Mouse (Mus musculus) right cerebral cortex, postnatal 36 days (tissue): ENCODE measurements around the gene Ncapd2.

ENCODE experiments used
- DNase-seq, 2 experiments: peaks; one replicate each; pipeline ENCODE4 v3.0.0; 2022; ENCODE audit warnings: low spot score in 2 of 2, mixed read lengths in 1 of 2

The Ncapd2 gene

GRCm38 (mm10) chr6:125148251-125148925 lies 43.1 kb downstream of the Ncapd2 start:
- DNase-seq: peak in 1 of 2 experiments; percentile 66

DNA sequence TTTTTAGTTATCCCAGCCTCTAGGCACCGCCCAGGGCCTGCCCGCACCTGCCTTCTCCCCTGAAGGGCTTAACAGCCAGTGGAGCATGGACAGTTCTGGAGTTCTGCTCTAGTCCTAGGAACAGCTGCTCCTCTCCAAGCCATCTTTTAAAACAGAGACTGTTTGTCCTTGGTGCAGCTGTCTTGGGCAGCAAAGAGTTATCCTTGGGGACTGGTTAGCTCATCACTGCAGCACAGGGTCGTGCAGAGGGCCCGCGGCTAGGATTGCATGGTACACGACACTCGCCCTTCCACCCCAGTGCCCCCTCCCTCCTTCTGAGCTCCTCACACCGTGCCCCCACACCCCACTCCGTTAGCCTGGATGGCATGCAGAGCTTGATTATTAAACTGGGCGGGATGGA lies 44.2 kb downstream of the Ncapd2 start:
- DNase-seq: no peak

- no peak for DNase-seq
Measured at GRCm38 (mm10) chr6:125146797-125147196, 44.7 kb downstream of the Ncapd2 start.

- DNase-seq: no peak
Measured at GRCm38 (mm10) chr6:125146148-125146547, 45.4 kb downstream of the Ncapd2 start.

GRCm38 (mm10) chr6:125145479-125145951 lies 46.0 kb downstream of the Ncapd2 start:
- DNase-seq: no peak

DNA sequence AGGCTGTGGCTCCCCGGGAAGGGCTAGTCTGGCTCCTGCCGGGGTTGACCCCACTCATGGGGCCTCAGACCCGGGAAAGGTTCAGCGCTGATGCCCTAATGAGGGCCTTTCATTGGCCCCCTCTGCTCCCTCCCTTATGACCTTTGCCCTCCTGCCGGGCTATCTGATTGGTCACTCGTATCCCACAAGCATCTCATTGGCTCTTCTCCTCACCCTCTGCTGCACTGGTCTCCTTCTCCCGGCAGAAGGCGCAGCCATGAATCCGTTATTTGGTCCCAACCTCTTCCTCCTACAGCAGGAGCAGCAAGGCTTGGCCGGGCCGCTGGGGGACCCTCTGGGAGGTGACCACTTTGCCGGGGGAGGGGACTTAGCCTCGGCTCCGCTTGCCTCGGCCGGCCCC lies 46.5 kb downstream of the Ncapd2 start, which contains the start of gene Iffo1:
Iffo1 (plus strand) TSS at position 241 of the 400 bp plus-strand sequence.
- DNase-seq: peak; percentile 90 to 93

DNA sequence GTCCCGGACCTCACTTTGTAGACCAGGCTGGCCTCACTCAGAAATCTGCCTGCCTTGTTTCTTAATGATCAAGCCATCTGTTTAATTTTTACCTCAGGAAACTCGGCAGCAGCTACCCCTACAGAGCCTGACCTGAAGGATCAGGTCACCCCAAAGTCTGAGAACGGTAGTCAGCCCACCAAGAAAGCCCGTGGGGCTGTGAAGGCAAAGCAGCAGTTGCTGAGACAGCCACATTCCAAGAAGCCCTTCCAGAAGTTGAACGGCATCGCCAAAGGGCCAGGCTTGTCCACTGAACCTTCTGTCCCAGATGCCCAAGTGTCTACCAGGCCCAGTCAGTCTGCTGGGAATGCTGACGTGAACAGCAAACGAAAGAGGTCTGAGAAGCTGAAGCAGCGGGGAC lies 47.6 kb downstream of the Ncapd2 start:
- no peak for DNase-seq

- no peak for DNase-seq
Measured at GRCm38 (mm10) chr6:125143128-125143527, 48.4 kb downstream of the Ncapd2 start.

GRCm38 (mm10) chr6:125142436-125142835 lies 49.1 kb downstream of the Ncapd2 start:
- no peak for DNase-seq

DNA sequence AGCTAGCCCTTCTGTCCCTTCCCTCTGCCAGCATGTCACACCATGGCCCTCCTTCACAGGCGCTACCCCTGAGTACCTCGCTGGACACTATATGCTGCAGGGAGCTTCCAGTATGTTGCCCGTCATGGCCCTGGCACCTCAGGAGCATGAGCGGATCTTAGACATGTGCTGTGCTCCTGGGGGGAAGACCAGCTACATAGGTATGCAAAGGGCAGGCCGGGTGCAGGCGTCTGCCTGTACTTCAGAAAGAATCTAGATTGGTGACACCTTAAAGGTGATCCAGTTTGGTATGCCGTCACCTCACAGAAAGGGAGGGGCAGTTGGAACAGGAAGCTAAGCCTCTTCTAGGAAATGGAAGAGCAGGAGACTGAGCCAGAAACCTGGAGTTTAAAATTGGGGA lies 51.8 kb downstream of the Ncapd2 start:
- DNase-seq: no peak

GRCm38 (mm10) chr6:125137002-125137671 lies 54.4 kb downstream of the Ncapd2 start:
- DNase-seq: no peak

- DNase-seq: no peak
Measured at GRCm38 (mm10) chr6:125132470-125132869, 59.0 kb downstream of the Ncapd2 start.

GRCm38 (mm10) chr6:125131302-125132156 lies 60.0 kb downstream of the Ncapd2 start, which contains the start of gene Nop2:
TSS of gene Nop2 (plus strand) at chr6:125131909.
- DNase-seq: peak; percentile 65 to 77

DNA sequence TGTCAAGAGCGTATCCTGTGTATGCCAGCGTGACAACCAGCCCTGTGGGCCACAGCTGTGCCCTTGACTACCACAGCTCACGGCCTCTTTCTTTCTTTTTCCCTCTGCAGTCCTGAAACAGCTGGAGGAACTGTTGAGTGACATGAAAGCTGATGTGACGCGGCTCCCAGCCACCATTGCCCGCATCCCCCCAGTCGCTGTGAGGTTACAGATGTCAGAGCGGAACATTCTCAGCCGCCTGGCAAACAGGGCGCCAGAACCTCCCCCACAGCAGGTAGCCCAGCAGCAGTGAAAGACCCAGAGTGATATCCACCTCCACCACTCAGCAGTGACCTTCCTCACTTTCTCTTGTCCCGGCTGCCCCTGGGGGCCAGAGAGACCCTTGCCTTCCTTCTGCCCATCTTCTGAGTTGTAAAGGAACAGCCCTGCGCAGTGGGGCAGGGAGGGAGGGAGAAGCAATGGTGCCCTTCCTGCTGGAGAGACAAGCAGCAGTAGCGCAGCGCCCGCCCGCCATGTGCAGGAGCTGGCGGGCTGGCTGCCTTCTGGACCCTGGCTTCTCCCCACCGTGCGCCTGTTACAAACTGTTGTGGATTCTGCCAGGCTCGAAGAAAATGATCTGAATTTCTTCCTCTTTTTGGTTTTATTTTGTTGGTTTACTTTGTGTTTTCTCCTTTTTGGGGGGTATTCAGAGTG lies 61.6 kb downstream of the Ncapd2 start:
- no peak for DNase-seq

DNA sequence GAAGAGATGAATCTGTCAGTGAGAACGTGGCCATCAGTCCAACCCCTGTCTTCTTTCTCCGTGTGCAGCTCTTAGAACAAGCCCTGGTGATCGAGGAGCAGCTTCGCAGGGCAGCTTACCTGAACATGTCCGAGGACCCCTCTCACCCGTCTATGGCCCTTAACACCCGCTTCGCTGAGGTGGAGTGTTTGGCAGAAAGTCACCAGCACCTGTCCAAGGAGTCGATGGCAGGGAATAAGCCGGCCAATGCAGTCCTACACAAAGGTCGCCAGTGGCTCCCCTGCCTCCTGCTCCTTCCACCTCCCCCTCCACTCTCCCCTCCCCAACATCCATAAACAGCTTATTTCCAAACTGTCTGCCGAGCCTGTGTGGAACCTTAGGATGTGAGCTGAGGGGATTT lies 62.8 kb downstream of the Ncapd2 start:
- DNase-seq: no peak

DNA sequence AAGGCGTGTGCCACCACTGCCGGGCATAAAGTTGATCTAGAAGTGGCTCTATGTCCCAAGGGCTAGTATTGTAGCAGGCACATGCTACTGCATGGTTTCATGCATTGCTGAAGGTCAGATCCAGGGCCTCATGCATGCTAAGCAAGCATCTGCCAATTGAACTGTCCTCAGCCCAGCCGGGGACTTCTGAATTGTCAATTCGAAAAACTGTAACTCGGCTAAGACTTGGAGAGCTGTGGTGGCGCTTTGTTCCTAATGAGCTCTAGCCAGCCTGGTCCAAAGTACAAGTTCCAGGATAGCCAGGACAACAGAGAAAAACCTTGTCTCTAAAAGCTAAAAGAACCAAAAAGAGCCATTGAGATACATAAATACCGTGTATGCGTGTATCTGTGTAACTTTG lies 72.1 kb downstream of the Ncapd2 start:
- no peak for DNase-seq
